Mouse (Mus musculus) cerebellum, postnatal 14 days (tissue): ENCODE results near the gene Tbx4.

Source experiments
- DNase-seq, 2 experiments: peaks; one replicate each; pipeline ENCODE4 v3.0.0; 2021; ENCODE audit warnings: mixed read lengths in 2 of 2

The Tbx4 gene

GRCm38 (mm10) chr11:85857997-85858698 is 28.1 kb upstream of the Tbx4 start:
- no peak for DNase-seq

- no peak for DNase-seq
These were observed 21.9 kb upstream of the Tbx4 start for GRCm38 (mm10) chr11:85864363-85864762.

GRCm38 (mm10) chr11:85876059-85876788 is 10.0 kb upstream of the Tbx4 start:
- DNase-seq = peak in 1 of 2 experiments; percentile 14

- no peak for DNase-seq
These were observed 1.7 kb upstream of the Tbx4 start for GRCm38 (mm10) chr11:85884498-85884897.

GRCm38 (mm10) chr11:85886429-85886785 is 185 bp downstream of the Tbx4 start:
- DNase-seq = no peak

GRCm38 (mm10) chr11:85887273-85887672 is 1.1 kb downstream of the Tbx4 start:
- peak in 1 of 2 experiments; percentile 5 for DNase-seq

GRCm38 (mm10) chr11:85887801-85888450 is 1.7 kb downstream of the Tbx4 start:
- DNase-seq = peak in 1 of 2 experiments; percentile 27

GRCm38 (mm10) chr11:85888451-85888961 is 2.3 kb downstream of the Tbx4 start:
- peak; percentile 4 to 10 for DNase-seq

GRCm38 (mm10) chr11:85889056-85889729 is 3.0 kb downstream of the Tbx4 start:
- DNase-seq = no peak

GRCm38 (mm10) chr11:85889730-85890562 is 3.7 kb downstream of the Tbx4 start:
- DNase-seq = no peak

- DNase-seq = peak; percentile 40 to 53
These were observed 4.3 kb downstream of the Tbx4 start for GRCm38 (mm10) chr11:85890563-85890845.

- no peak for DNase-seq
These were observed 4.9 kb downstream of the Tbx4 start for GRCm38 (mm10) chr11:85891010-85891691.

GRCm38 (mm10) chr11:85891692-85892040 is 5.4 kb downstream of the Tbx4 start:
- DNase-seq = peak in 1 of 2 experiments; percentile 8

- no peak for DNase-seq
These were observed 6.5 kb downstream of the Tbx4 start for GRCm38 (mm10) chr11:85892771-85893170.

- DNase-seq = no peak
These were observed 7.3 kb downstream of the Tbx4 start for GRCm38 (mm10) chr11:85893400-85894135.

GRCm38 (mm10) chr11:85894136-85894530 is 7.9 kb downstream of the Tbx4 start:
- DNase-seq = no peak

- peak in 1 of 2 experiments; percentile 9 for DNase-seq
These were observed 8.7 kb downstream of the Tbx4 start for GRCm38 (mm10) chr11:85894731-85895545.

GRCm38 (mm10) chr11:85896335-85896985 is 10.2 kb downstream of the Tbx4 start:
- no peak for DNase-seq

GRCm38 (mm10) chr11:85900291-85900690 is 14.1 kb downstream of the Tbx4 start:
- no peak for DNase-seq

- DNase-seq = no peak
These were observed 23.3 kb downstream of the Tbx4 start for GRCm38 (mm10) chr11:85909514-85909913.
